Mouse (Mus musculus) ovary, postnatal 14 days (tissue): Measurements from ENCODE around the gene Zbtb9.

Source experiments
- DNase-seq: peaks from one replicate; pipeline ENCODE4 v3.0.0; 2022; ENCODE audit warnings: low spot score

The Zbtb9 gene

GRCm38 (mm10) chr17:27012909-27013308 is 39.9 kb downstream of the Zbtb9 start:
- DNase-seq = no peak

- peak; percentile 83 for DNase-seq
Observed at GRCm38 (mm10) chr17:27017564-27018499, 44.9 kb downstream of the Zbtb9 start.

- DNase-seq = no peak
Observed at GRCm38 (mm10) chr17:27018555-27019196, 45.7 kb downstream of the Zbtb9 start.

GRCm38 (mm10) chr17:27021076-27021475 is 48.1 kb downstream of the Zbtb9 start:
- no peak for DNase-seq

GRCm38 (mm10) chr17:27021736-27022135 is 48.8 kb downstream of the Zbtb9 start:
- no peak for DNase-seq

GRCm38 (mm10) chr17:27023342-27023741 is 50.4 kb downstream of the Zbtb9 start:
- DNase-seq = no peak

GRCm38 (mm10) chr17:27025326-27025902 is 52.4 kb downstream of the Zbtb9 start:
- no peak for DNase-seq

- no peak for DNase-seq
Observed at GRCm38 (mm10) chr17:27025951-27026350, 53.0 kb downstream of the Zbtb9 start.

- no peak for DNase-seq
Observed at GRCm38 (mm10) chr17:27027460-27028283, 54.7 kb downstream of the Zbtb9 start.

GRCm38 (mm10) chr17:27028284-27028795 is 55.4 kb downstream of the Zbtb9 start:
- peak; percentile 88 for DNase-seq

- no peak for DNase-seq
Observed at GRCm38 (mm10) chr17:27028909-27029308, 55.9 kb downstream of the Zbtb9 start, which contains the start of gene Bak1. Gene Bak1, minus strand, starts transcription at chr17:27029009.

- DNase-seq = no peak
Observed at GRCm38 (mm10) chr17:27029431-27029830, 56.5 kb downstream of the Zbtb9 start.

GRCm38 (mm10) chr17:27030896-27031295 is 57.9 kb downstream of the Zbtb9 start:
- DNase-seq = no peak

GRCm38 (mm10) chr17:27032328-27032727 is 59.4 kb downstream of the Zbtb9 start:
- DNase-seq = no peak

GRCm38 (mm10) chr17:27032869-27033268 is 59.9 kb downstream of the Zbtb9 start:
- peak; percentile 85 for DNase-seq

GRCm38 (mm10) chr17:27036465-27036864 is 63.5 kb downstream of the Zbtb9 start:
- DNase-seq = no peak

- DNase-seq = no peak
Observed at GRCm38 (mm10) chr17:27038335-27039050, 65.5 kb downstream of the Zbtb9 start.

GRCm38 (mm10) chr17:27039432-27040102 is 66.6 kb downstream of the Zbtb9 start:
- no peak for DNase-seq

- DNase-seq = no peak
Observed at GRCm38 (mm10) chr17:27040304-27041045, 67.5 kb downstream of the Zbtb9 start.
